Mouse (Mus musculus) embryo, embryonic 11 days (tissue): ENCODE data around the gene Olfr58.
"Not testable (repeated sequence)": the region's sequence is repeated elsewhere in the genome, so short reads cannot be mapped to it uniquely, and the experiment has no call there.

ENCODE experiments used
- DNase-seq: peaks from one replicate; pipeline ENCODE4 v3.0.0-alpha.2; 2015

Olfr58 gene

GRCm38 (mm10) chr9:19779983-19780382, at the start of gene Olfr58:
Gene Olfr58 (plus strand): TSS chr9:19780283.
- no peak for DNase-seq

- no peak for DNase-seq
Observed at GRCm38 (mm10) chr9:19769136-19769535, 10.9 kb upstream of the Olfr58 start.

DNA sequence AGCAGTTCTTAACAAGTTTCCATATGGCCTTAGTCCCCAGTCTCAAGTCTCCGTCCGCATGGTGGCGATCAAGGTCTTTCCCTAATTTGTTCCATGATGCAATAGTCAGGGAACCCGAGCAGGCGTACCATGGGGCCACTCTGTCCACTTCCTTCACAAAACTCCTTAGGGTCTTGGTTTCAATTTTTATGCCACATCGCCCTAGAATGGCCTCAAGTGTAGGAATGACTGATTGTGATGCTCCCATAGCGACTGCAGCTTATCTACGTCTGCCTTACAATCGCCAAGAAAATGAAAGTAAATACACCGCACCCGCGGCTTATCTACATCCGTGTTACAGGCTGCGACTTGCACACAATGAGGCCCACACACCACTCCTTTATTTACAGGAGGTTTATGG, 10.4 kb upstream of the Olfr58 start:
- DNase-seq, result no peak

DNA sequence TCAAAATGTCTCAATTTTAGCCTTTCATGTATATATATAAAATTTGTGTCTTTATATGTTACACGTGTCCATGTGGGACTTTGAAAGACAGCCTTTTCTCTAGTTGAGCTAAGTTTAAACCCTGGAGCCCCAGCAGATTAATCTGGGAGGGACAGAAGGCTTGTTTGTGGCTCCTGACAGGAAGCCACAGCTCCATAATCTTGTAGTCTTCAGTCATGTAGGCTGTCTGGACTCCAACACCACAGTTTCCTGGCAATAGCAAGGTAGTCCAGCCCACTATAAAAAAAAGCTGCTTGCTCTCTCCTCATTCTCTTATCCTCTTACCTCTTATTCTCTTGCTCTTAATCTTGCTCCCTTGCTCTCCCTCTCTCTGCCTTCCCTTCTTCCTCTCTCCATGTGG, 22.9 kb downstream of the Olfr58 start:
- DNase-seq, result no peak

- not testable (repeated sequence) for DNase-seq
Observed at GRCm38 (mm10) chr9:19804606-19805005, 24.5 kb downstream of the Olfr58 start, which contains the start of gene Olfr859. Gene Olfr859 (plus strand): TSS chr9:19804906.
